Mouse (Mus musculus) retina, adult 2 months (tissue): ENCODE measurements around the gene Smim11.

Experiments
- DNase-seq: peaks from one replicate; pipeline ENCODE4 v3.0.0-alpha.2; 2012; ENCODE audit warnings: low read depth, low spot score

Gene Smim11

GRCm38 (mm10) chr16:92300649-92301411 is at the start of gene Smim11:
TSS of gene Smim11 (plus strand) at chr16:92301286.
- peak; percentile 96 for DNase-seq

- no peak for DNase-seq
Observed at GRCm38 (mm10) chr16:92254316-92254715, 46.8 kb upstream of the Smim11 start.

GRCm38 (mm10) chr16:92267861-92268260 is 33.2 kb upstream of the Smim11 start:
- no peak for DNase-seq

GRCm38 (mm10) chr16:92274516-92274915 is 26.6 kb upstream of the Smim11 start:
- no peak for DNase-seq

- no peak for DNase-seq
Observed at GRCm38 (mm10) chr16:92275526-92275925, 25.6 kb upstream of the Smim11 start.

- no peak for DNase-seq
Observed at GRCm38 (mm10) chr16:92282671-92283070, 18.4 kb upstream of the Smim11 start.

- DNase-seq = no peak
Observed at GRCm38 (mm10) chr16:92285068-92285467, 16.0 kb upstream of the Smim11 start.

GRCm38 (mm10) chr16:92286609-92287008 is 14.5 kb upstream of the Smim11 start:
- DNase-seq = peak; percentile 52

- no peak for DNase-seq
Observed at GRCm38 (mm10) chr16:92288778-92289177, 12.3 kb upstream of the Smim11 start.

- DNase-seq = no peak
Observed at GRCm38 (mm10) chr16:92290045-92290444, 11.0 kb upstream of the Smim11 start.

- DNase-seq = no peak
Observed at GRCm38 (mm10) chr16:92292101-92292500, 9.0 kb upstream of the Smim11 start, which contains the start of gene Kcne2. TSS of gene Kcne2 (plus strand) at chr16:92292389.

- no peak for DNase-seq
Observed at GRCm38 (mm10) chr16:92294267-92294970, 6.7 kb upstream of the Smim11 start.

GRCm38 (mm10) chr16:92295328-92295727 is 5.8 kb upstream of the Smim11 start:
- no peak for DNase-seq

GRCm38 (mm10) chr16:92301412-92301806 is 323 bp downstream of the Smim11 start:
- no peak for DNase-seq

GRCm38 (mm10) chr16:92301989-92302388 is 903 bp downstream of the Smim11 start:
- DNase-seq = no peak

GRCm38 (mm10) chr16:92302506-92302905 is 1.4 kb downstream of the Smim11 start:
- DNase-seq = no peak

- DNase-seq = no peak
Observed at GRCm38 (mm10) chr16:92305519-92305918, 4.4 kb downstream of the Smim11 start.

- no peak for DNase-seq
Observed at GRCm38 (mm10) chr16:92307947-92308346, 6.9 kb downstream of the Smim11 start.

GRCm38 (mm10) chr16:92309126-92309525 is 8.0 kb downstream of the Smim11 start:
- no peak for DNase-seq

GRCm38 (mm10) chr16:92313953-92314741 is 13.1 kb downstream of the Smim11 start:
- DNase-seq = no peak

- DNase-seq = no peak
Observed at GRCm38 (mm10) chr16:92316049-92316738, 15.1 kb downstream of the Smim11 start.
